Mouse (Mus musculus): ENCODE data around the gene Ctcf.
"Not testable (repeated sequence)": the region's sequence is repeated elsewhere in the genome, so short reads cannot be mapped to it uniquely, and the experiment has no call there.

Gene Ctcf

DNA sequence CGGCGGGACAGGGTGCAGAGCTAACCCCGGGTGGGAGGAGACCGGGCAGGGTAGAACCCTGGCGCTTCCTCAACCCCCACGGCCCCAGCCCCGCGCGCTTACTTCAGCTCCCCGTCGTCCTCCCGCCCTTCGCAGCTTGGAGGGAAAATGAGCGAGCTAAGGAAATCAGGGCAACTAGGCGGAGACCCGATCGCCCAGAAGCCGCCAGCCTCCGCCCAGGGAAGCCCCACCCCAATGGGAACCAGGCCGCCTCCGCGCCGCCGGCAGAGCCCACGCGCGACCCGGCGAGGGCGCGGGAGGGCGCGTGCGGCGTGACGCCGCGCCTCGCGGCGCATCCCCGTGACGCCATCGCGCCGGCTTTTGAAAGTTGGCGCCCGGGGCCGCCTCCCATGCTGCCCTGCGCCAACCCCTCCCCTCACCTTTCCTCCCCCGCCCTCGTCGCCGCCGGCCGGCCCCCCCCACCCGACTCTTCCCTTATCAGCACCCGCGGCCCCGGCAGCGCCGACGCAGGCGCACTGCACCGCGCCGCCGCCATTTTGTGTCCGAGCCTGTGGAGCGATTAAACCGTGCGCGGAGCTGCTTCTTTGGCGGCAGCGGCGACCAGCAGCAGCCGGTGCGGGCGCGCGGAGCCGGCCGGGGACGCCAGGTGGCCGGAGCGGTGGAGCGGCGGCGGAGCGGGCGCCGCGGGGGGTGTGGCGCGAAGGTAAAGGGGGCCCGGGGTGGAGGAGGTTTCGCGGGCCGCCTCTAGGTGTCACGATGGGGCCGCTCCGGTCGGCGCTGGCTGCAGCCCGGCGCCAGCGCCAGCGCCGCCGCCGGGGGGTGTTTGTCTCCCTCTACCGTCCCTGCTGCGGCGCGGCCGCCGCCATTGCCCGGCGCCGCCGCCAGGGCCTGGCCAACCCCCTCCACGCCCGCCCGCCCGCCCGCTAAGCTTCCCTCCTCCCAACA lies at the start of gene Ctcf:
Ctcf (plus strand) TSS at position 551 of the 945 bp plus-strand sequence.
- peak; percentile 95 to 97 for DNase-seq

DNA sequence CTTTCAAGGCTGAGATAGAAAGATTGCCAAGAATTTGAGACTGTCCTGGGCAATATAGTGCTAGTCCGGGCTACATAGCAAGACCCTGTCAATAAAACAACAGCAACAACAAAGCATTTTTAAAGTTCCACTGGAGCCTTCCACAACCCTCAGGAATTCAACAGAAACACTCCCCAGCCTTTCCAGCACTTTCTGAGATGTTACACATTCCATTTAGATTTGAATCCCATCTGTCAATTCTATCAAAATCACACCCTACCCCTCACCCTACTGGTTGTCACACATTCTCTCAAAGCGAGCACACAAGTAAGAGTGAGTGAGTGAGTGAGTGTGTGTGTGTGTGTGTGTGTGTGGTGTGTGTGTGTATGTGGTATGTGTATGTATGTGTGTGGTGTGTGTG lies 43.9 kb upstream of the Ctcf start:
- DNase-seq, result no peak

DNA sequence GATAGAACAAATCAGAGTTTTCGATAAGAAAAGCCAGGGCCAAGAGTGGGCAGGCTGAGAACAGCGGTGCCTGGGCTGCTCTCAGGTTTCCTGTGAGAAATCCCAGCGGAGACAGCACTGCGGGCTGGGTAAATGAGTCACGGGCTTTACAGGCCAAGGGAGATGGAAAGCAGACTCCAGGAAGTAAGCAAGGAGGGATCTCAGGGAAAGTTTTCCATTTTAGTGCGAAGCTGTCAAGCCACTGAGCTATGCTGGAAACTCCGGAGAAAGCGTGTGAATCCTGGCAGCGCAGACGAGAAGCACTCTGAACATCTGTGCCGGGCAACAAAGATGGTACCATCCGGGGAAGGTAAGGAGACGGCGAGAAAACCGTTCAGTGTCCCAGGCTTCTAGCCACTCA lies 42.5 kb upstream of the Ctcf start:
- DNase-seq, result no peak

DNA sequence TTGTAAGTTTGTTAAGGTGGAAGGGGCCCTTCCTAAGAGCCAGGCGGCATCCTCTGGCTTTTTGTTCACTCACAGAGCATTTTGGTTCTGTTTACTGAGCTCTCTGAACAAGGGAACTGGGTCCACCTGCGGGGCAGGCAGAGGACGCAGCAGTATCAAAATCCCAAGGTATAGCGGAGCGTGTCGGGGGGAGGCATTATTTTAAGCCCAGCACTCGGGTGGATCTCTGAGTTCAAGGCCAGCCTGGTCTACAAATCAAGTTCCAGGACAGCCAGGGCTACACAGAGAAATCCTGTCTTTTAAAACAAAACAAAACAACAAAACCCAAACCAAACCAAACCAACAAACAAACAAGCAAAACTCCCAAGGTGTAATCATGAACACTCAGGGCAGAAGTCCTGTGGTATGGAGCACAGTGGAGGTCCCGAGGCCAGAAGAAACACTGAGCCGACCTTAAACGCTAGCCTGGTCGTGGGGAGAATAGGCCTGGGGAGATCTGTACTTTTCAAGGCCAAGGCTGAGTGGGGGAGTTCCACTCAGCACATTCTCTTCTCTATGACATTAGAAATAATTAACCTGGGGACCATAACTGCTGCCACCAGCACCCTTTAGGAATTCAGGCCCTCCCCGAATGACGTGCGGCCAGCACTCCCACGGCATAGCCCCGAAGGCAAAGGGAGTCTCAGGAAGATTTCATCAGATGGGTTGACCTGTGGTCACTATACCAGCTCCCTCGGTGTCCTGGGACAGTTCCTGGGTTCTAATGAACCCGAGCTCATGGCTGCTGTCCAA lies 41.7 kb upstream of the Ctcf start:
- no peak for DNase-seq

DNA sequence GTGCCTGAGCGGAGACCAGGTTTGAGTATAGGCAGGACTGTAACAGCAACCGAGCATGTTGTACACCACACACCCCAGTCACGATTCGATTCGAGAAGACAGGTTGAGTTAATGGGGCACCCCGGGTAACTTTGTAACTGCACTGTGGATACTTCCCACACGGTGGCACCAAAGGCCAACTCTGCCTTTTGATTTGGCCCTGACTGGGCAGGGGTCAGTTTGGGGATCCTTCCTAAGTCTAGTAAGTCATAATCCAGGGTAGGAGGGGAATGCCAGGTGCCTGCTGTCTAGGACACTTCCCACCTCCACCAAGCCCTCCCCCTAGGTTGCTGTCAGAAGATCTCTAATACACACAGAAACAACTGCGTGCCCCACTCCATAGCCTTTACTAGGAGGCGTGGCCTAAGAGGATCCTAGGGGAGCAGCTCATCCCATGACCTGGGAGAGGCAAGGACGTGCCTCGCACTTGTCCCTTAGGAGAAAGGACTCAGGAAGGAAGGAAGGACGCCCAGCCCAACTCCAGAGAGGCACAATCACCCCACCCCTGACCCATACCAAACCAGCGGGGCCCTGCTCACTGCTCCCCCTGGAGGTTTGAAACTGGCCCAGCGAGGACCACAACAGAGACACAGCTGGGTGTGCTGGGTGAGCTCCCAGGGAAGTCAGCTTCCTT lies 39.9 kb upstream of the Ctcf start:
- peak; percentile 64 to 70 for DNase-seq

DNA sequence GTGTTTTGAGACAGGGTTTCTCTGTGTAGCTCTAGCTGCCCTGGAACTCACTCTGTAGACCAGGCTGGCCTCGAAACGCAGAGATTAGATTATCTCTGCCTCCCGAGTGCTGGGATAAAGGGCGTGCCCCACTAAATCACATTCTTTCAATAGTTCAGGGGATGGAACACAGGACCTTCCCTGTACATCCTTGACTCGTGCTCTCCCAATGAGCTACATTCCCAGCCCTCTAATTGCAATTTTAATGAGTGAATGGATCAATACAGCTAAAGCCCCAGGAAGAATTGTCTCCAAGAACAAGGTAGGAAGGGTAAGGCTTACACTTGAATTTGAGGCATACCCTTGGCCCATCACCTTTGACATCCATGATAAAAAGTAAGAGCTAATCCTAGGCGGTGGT lies 37.6 kb upstream of the Ctcf start:
- DNase-seq, result no peak

DNA sequence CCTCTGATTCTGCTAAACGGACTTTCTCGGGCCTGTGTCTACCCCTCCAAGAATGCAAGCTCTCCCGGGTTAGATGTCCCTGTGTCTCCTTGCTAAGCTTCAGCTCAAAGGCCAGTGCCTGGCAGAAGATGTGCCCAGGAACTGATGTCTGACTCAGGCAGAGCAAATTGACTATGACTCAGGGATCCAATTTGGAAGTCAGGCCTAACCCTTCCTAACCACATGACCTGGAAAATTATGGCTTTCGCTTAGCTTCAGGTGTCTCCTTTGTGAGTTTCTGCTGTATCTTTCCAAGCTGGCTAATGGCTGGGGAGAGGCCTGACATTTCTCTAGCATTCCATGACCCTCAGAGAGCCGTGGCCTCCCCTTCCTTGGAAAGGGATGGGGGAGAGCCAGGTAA lies 35.1 kb upstream of the Ctcf start:
- no peak for DNase-seq

DNA sequence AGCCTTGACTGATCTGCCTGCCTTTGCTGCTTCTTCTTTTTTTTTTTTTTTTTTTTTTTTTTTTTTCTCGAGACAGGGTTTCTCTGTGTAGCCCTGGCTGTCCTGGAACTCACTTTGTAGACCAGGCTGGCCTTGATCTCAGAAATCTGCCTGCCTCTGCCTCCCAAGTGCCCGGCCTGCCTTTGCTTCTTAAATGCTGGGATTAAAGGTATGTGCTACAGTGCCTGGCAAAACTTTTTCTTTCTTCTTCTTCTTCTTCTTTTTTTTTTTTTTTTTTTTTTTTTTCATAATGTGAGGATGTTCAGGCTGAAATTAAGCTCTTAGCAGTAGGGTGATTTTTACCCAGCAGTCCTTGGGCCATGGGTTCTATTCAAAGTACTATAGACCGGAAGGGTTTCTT lies 33.8 kb upstream of the Ctcf start:
- not testable (repeated sequence) for DNase-seq

DNA sequence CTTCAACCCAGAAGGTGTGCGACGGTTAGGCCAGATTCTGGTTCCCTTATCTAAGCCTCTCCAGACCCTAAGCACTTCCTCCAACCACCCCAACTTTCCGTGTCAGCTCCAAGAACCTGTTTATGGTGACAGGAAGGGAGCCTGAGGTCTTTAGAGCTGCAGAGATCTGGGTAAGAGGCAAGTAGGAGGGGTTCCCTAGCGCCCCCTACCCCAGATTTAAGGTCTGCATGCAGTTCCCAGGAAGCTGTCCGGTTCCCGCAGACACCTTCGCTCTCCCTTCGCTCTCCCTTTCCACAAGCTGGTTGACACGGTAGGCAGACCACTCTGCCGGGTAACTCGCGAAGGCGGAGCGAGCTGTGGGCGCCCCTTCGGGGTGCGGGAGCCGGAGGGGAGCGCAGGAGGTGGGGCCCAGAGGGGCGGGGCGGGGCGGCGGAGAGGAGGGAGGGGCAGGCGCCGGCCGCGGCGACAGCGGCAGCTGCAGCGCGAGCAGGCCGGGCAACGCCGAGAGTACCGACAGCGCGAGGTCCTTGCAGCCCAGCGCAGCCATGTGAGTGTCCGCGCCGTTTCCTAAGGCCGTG lies 31.5 kb upstream of the Ctcf start, which contains the start of gene Ripor1:
Ripor1 (plus strand) TSS at position 452 of the 578 bp plus-strand sequence.
- peak; percentile 85 to 87 for DNase-seq

DNA sequence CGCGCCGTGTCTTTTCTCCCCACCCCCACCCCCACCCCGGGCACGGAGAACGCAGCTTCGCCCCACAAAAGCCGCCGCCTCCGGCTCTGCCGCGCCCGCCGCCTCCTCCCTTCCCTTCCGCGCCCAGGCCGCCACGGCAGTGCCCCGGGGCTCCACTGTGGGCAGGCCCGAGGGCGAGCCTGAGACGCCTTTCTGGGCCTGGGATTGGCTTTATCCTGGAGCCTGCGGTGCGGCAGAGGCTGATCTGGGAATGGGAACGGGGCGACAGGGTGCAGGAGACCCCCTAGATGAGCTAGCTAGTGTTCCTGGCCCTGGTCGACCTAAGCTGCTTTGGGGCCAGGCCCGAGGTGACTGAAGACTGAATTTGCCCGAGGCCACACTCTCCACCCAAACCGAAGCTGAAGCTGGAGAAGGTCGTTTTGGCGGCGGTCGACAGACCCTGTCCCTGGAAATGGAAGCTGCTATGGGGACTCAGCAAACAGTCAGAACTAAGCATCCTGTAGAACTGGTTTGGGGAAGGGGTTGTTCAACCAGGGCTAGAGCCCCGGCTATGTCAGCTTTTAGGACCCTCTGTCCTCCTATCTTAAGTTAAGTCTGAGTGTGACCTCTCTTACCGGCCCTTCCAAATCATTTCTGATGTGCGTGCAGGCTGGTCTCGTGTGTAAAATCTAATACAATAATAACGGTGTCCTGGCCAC lies 30.7 kb upstream of the Ctcf start:
- peak; percentile 65 to 66 for DNase-seq

DNA sequence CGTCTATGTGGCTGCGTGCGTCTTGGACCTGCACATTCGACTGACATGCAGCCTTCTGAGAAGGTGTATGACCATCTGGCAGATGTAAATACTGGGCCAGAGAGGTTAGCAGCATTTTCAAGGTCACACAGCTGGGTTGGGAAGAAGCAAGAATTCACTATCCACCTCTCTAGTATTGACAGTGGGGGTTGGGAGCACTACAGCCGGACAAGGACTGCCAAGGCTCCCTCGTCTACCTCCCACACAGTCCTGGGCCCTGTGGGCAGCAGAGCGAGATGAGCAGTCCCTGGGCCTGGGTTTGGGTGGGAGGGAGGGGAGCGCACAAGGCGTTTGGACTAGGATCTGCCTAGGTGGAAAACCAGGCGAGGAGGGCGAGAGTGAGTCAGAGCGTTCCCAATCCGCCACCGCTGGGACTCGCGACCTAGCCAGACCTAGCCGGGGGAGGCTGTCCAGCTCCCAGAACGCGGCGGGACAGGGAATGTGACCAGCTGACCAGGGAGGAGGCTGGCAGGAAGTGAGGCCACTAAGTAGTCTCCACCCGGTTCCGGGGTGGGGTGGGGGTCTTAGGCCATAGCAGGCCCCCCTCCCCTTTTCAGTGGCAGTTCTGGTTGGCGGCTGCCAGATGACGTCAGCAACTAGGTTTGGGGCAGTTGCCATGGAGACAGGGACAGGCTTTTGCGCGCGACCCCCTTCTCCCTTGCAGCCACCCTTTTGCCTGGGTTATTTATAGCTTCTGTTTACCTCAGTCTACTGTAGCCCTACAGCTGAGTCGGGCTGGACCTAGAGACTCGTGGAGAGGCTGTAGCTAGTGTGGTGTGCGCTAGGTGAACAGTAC lies 30.0 kb upstream of the Ctcf start:
- DNase-seq, result peak; percentile 89

DNA sequence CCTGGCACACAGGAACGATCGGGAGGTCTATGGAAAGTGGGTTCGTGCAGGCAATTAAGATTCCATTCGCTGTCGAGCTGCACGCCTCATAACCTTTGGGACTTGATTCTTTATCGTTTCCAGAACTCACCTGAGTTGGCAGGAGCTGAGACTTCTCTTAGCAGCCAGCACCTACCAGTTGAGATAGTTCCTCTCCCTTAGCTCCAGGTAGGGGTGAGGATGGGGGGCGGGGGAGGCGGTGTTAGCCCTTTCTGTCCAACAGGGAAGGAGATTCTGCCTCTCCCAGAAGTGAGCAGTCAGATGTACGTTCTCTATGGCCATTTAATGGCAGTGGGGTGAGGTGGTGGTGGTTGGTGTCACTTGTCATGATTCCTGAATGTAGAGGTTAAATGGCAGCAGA lies 29.3 kb upstream of the Ctcf start:
- DNase-seq, result peak in 1 of 2 experiments; percentile 43

DNA sequence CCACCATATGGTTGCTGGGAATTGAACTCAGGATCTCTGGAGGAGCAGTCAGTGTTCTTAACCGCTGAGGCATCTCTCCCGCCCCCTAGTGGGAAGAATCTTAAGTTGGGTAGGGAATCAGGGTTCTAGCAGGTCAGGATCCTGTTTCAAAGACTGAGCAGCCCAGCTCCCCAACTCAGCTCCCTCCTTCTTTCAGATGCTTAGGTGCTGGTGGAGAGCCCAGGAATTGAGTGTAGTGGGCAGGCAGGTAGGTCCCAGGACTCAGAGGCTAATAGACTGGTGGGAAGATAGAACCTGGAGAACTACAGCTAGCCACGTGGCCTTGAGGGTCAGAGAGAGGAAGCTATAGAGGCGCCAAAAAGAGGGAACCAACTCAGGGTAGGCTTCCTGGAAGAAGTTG lies 28.7 kb upstream of the Ctcf start:
- DNase-seq, result peak; percentile 60 to 73

DNA sequence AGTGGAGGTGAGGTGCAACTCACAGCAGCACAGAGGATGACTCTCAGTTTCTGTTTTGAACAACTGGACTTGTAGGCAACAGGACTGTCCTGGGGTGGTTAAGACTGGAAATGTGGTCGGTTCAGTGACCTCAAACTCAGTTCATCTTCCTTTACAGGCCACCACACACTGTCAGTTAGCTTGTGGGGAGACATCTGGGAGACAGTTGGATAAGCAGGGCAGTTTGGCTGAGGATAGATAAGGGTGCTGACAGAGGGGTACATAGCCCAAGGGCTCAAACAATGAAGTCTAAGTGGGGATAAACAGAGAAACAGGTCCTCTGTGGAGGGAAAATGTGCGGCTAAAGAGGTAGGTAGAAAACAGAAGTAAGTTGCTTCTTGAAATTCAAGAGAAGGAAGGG lies 27.0 kb upstream of the Ctcf start:
- no peak for DNase-seq

DNA sequence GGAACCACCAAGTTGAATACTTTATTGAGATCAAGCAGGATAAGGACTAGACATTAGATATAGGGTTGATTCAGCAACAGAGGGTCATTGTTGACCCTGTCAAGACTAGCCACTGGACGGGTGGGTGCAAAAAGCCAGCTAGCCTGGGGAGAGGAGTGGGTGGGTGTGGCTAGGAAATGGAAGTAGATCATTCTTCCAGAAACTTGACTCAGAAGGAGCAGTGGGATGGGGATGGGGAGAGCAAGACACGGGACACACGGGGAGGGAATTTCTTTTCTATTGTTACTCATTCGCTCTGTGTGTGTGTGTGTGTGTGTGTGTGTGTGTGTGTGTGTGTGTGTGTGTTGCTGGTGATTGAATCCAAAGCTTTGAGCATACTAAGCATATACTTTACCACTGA lies 26.6 kb upstream of the Ctcf start:
- DNase-seq, result no peak

DNA sequence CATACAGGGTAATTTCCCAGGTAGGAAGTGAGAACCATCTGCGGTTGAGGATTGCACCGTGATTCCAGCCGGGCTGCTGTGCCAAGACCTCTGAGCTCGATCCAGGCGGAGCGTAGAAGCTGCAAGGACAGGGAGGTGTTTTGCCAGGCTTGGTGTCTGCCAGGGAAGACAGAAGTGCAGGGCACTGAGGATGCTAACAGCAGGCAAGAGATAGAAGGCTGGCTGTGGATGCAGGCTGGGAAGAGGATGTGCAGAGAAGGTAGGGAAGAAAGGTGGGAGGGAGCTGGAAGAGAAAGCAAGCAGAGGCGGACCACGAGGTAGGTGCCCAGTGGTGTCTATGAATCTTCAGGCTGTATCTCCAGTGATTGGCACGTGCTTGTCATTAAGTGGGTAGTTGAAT lies 24.5 kb upstream of the Ctcf start:
- peak in 1 of 2 experiments; percentile 35 for DNase-seq

DNA sequence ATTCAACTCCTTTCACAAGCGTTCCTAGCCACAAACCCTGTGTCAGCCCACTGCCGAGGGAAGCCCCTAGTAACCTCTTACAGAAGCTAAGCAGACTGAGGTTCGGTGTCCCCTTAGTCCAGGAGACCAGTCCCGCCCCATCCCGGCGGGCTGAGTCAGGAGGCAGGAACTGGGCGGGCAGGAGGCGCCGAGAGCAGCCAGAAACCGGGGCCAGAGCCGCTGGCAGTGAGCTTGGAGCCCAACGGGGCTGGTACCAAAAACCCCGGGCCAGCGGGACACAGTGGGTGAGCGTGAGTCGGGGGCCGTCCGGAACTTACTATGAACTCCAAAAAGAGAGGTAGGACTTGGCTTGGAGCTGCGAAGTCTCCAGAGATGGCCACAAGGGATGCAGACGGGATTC lies 23.3 kb upstream of the Ctcf start:
- peak; percentile 36 to 37 for DNase-seq

DNA sequence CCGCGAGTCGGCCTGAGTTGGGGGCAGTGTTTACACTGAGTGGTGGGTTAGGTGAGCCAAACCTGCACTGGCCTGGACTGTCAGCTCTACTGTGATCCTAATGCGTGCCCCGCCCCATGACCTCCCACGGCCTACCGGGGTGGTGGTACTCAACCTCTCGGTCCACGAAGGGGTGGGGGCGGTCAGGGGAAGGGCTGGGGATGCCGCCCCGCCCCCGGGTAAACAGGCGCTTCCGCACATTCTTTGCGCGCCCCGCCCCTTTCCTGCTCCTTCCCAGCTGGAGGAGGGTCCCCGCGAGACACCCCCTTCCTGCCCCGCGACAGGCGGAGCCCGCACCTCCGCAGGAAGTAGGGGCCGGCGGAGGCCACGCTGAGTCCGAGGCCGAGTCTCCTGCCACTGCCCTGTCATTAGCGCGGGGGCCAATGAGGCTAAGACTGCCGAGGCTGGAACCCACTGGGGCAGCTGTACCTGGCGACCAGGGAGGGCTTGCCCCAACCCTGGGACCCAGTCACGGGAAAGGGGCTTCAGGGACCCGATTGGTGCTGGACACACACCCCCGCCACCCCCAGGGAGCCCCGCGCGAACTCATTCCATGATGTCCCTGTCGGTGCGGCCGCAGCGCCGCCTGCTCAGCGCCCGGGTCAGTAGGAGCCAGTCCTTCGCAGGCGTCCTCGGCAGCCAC lies 22.4 kb upstream of the Ctcf start:
- DNase-seq, result peak in 1 of 2 experiments; percentile 41

DNA sequence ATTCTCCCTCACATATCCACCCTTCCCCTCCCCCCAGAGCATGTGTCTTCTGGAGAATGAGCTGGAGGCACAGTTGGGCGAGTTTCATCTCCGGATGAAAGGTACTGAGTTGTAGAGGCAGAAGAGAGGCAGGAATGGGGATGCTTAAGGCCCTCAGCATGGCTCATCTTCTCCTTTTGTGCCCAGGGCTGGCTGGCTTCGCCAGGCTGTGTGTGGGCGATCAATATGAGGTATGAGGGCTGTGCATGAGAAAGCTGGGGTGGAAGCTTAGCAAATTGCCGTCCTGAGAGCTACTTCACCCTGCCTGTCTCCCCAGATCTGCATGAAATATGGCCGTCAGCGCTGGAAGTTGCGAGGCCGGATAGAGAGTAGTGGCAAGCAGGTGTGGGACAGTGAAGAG lies 20.4 kb upstream of the Ctcf start:
- DNase-seq, result no peak

DNA sequence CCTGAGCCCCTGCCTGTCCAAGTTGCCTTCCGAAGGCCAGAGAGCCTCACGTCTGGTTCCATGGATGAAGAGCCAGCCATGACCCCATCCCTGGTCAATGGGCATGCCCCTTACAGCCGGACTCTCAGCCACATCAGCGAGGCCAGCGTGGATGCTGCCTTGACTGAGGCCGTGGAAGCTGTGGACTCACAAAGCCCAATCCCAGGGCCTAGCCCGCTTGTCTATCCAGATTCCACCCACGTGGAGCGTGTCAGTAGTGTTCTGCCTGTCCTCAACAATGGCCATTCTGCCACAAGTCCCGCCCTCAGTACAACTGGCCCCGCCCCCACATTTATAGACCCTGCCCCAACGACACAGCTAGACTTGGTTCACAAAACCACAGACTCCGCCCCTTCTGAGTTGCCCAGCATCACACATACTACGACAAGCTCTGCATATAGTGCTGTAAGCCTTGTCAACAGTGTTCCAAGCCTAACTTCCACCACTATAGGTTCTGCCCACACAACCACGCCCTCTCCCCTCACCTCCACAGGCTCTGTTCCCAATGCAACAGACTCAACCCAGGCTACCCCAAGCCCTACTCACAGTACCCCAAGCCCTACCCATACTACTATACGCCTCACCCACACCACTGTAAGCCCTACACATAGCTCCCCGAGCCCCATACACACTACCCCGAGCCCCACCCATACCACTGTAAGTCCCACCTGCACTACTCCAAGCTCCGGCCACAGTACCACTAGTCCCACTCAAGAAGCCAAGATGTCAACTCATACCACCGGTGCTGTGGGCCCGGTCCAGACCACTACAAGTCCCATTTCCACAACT lies 18.7 kb upstream of the Ctcf start:
- no peak for DNase-seq

Measured in cerebellum, postnatal 14 days (tissue).